ENCODE assay signal across 8 mouse cellular contexts in the genomic region with DNA sequence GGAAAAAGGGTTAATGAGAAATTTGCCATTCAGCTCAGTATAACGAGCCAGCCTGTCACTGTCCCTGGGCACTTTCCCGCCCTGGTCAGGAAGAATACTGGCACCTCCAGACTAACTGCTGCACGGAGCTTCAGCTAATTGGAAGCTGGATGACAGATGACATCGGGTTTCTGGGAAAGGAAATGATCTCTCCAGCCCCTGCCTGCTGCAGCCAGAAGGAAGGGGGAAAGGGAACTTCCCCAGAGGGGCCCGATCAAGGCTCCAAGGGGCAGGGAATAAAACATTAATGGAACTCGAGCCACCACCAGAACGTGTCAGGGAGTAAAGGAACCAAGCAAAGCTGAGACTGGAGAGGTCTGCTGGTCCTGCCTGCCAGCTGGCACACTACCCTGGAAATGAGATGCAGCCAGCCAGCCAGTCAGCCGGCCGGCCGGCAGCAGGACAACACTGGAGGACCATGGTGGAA.
DNase-seq lines count a peak whose midpoint lies in the region; ATAC-seq lines count a peak whose summit lies in the region.

No protein-coding gene starts in this region.

- H3K9ac ChIP-seq in neural tube, embryonic 11.5 days (ENCODE audit: low read length): no peak overlapping the region
- no peak overlapping the region for H3K9ac ChIP-seq in embryonic facial prominence, embryonic 11.5 days (replicated peaks; ENCODE audit: low read length)

- no peak for ATAC-seq in neural tube, embryonic 11.5 days (ENCODE audit: insufficient read depth, low FRiP score, low TSS enrichment)
- ATAC-seq in embryonic facial prominence, embryonic 11.5 days (replicated peaks; ENCODE audit: insufficient number of reproducible peaks, low FRiP score, low TSS enrichment, low read depth): no peak
- no peak for ATAC-seq in CD4-positive, CD25-positive, alpha-beta regulatory T cell, adult 4 months

- H3K4me2 ChIP-seq in neural tube, embryonic 11.5 days (ENCODE audit: low read depth): no peak overlapping the region
- H3K4me2 ChIP-seq in embryonic facial prominence, embryonic 11.5 days (ENCODE audit: low read depth, low read length): no peak overlapping the region

- H3K9me3 ChIP-seq in neural tube, embryonic 11.5 days (ENCODE audit: control insufficient read depth, low read length): no peaks in the 10 kb centered on the region
- H3K9me3 ChIP-seq in embryonic facial prominence, embryonic 11.5 days (replicated peaks; ENCODE audit: control insufficient read depth, low read length): no peaks in the 10 kb centered on the region

- no peaks in the 10 kb centered on the region for H3K36me3 ChIP-seq in neural tube, embryonic 11.5 days (ENCODE audit: control insufficient read depth, insufficient read depth, low read length)
- H3K36me3 ChIP-seq in embryonic facial prominence, embryonic 11.5 days (replicated peaks; ENCODE audit: control insufficient read depth, insufficient read depth, low read depth, low read length): no peaks in the 10 kb centered on the region

- 52% methylated on average over 10 of the region's 10 CpGs for WGBS in neural tube, embryonic 11.5 days
- 22% methylated on average over 10 of the region's 10 CpGs for WGBS in embryonic facial prominence, embryonic 11.5 days

- peak; percentile 26 for DNase-seq in neural tube, embryonic 11.5 days (ENCODE audit: low spot score)
- DNase-seq in neural tube, embryonic 10.5 days (ENCODE audit: extremely low spot score, low spot score): no peak
- DNase-seq in embryonic facial prominence, embryonic 11.5 days (ENCODE audit: low spot score): no peak
- peak; percentile 80 to 83 for DNase-seq in heart, adult 9 months (ENCODE audit: low spot score in 2 of 2)
- peak; percentile 19 for DNase-seq in kidney, adult 11 months
- DNase-seq in lung, adult 18-20 months: peak; percentile 45 to 49
- peak; percentile 47 for DNase-seq in skeletal muscle tissue, adult 2 months (ENCODE audit: low read depth, low spot score)

- H3K4me1 ChIP-seq in neural tube, embryonic 11.5 days (ENCODE audit: control insufficient read depth, insufficient read depth, low read length): peaks cover 18% of the 10 kb centered on the region
- H3K4me1 ChIP-seq in embryonic facial prominence, embryonic 11.5 days (ENCODE audit: control insufficient read depth, insufficient read depth, low read length): peaks cover 11% of the 10 kb centered on the region

- H3K27ac ChIP-seq in neural tube, embryonic 11.5 days (ENCODE audit: low read depth, low read length): no peak overlapping the region; the same call in 1 of the 2 replicates
- peak overlapping the region; percentile 49; the same call in 1 of the 2 replicates for H3K27ac ChIP-seq in embryonic facial prominence, embryonic 11.5 days (replicated peaks; ENCODE audit: low read depth, low read length)

- no peaks in the 10 kb centered on the region for H3K27me3 ChIP-seq in neural tube, embryonic 11.5 days (ENCODE audit: control insufficient read depth, insufficient read depth, low read length)
- no peaks in the 10 kb centered on the region for H3K27me3 ChIP-seq in embryonic facial prominence, embryonic 11.5 days (ENCODE audit: control insufficient read depth, insufficient read depth, low read length)

- H3K4me3 ChIP-seq in neural tube, embryonic 11.5 days (ENCODE audit: low read depth, low read length): no peak overlapping the region
- no peak overlapping the region for H3K4me3 ChIP-seq in embryonic facial prominence, embryonic 11.5 days (ENCODE audit: low read depth, low read length)

Comparison
In these comparisons a context has a peak if more than half of its experiments do, and no peak if none do; other contexts are left out.
1. DNase-seq: peak in neural tube, embryonic 11.5 days (single experiment), heart, adult 9 months (2 of 2), kidney, adult 11 months (single experiment), lung, adult 18-20 months (2 of 2) and skeletal muscle tissue, adult 2 months (single experiment); none in neural tube, embryonic 10.5 days (single experiment) and embryonic facial prominence, embryonic 11.5 days (single experiment).